Comparison of ENCODE assay signal across 12 mouse cellular contexts in genomic region chr5:114513911-114514457, GRCm38 (mm10). TPM values are rescaled to one million over a fixed set of nuclear protein-coding genes. Genes with fewer than 3 reads are reported as not detected.
A peak's percentile ranks its signal among the peaks of the same experiment; 100 is the strongest.
DNase-seq lines count a peak whose midpoint lies in the region; ATAC-seq and TF ChIP-seq lines count a peak whose summit lies in the region.
"Had no signal": no experiment of that assay in that cellular context is flagged by ENCODE, and none has a peak within 500 bp of the region (broad histone marks: within the 10 kb centered on the region; RNA-seq: fewer than 3 reads in every experiment).

No protein-coding gene starts in this region.

- H3K4me3 ChIP-seq in heart, embryonic 12.5 days: no peak overlapping the region
- H3K4me3 ChIP-seq in heart, adult 2 months: no peak overlapping the region
- H3K4me3 ChIP-seq in ES-E14 (ENCODE audit: insufficient read depth in 1 of 2, low read depth in 1 of 2, low read length in 2 of 2, poor library complexity in 1 of 2, severe bottlenecking in 1 of 2): peak overlapping the region; percentile 25 to 34
- no peak overlapping the region for H3K4me3 ChIP-seq in hindbrain, embryonic 13.5 days
- H3K4me3 ChIP-seq in midbrain, embryonic 12.5 days: no peak overlapping the region
- H3K4me3 ChIP-seq: embryonic facial prominence, embryonic 15.5 days had no signal

- intact Hi-C loops in heart, adult 2 months (cut with DNase I): no loop called here

- H3K27me3 ChIP-seq in heart, embryonic 12.5 days (replicated peaks): peaks cover 63% of the 10 kb centered on the region
- peaks cover 3% of the 10 kb centered on the region for H3K27me3 ChIP-seq in heart, adult 2 months (ENCODE audit: control insufficient read depth, insufficient read depth, low read length)
- peaks cover 24% of the 10 kb centered on the region for H3K27me3 ChIP-seq in hindbrain, embryonic 13.5 days
- peaks cover 54% of the 10 kb centered on the region for H3K27me3 ChIP-seq in midbrain, embryonic 12.5 days

- no peak for ATAC-seq in heart, embryonic 12.5 days (ENCODE audit: insufficient number of reproducible peaks, low FRiP score)
- no peak for ATAC-seq in hindbrain, embryonic 13.5 days (ENCODE audit: low FRiP score)
- ATAC-seq in midbrain, embryonic 12.5 days (ENCODE audit: low FRiP score, low read depth): no peak
- ATAC-seq in cerebellum, adult (ENCODE audit: insufficient number of reproducible peaks, low FRiP score, low TSS enrichment): no peak

- TF ChIP-seq CTCF in heart, adult 2 months (IDR thresholded peaks at IDR 0.05): no peak

- TF ChIP-seq POLR2A in heart, adult 2 months (IDR thresholded peaks at IDR 0.05; ENCODE audit: insufficient read depth, low read depth, low read length): no peak

- peaks cover 3% of the 10 kb centered on the region; the same call in 1 of the 2 replicates for H3K9me3 ChIP-seq in heart, embryonic 12.5 days (replicated peaks)
- no peaks in the 10 kb centered on the region for H3K9me3 ChIP-seq in ES-E14 (ENCODE audit: control insufficient read depth, insufficient read depth, low read depth, low read length)
- H3K9me3 ChIP-seq in hindbrain, embryonic 13.5 days: no peaks in the 10 kb centered on the region
- H3K9me3 ChIP-seq in midbrain, embryonic 12.5 days: no peaks in the 10 kb centered on the region
- H3K9me3 ChIP-seq: embryonic facial prominence, embryonic 15.5 days had no signal

- no peak for DNase-seq in heart, adult 2 months
- DNase-seq in ES-E14 (ENCODE audit: low read depth, low spot score): no peak
- DNase-seq in adrenal gland, postnatal 10 days: no peak
- no peak for DNase-seq in cerebellum, postnatal 25 days
- DNase-seq: kidney, postnatal 4 days; left cerebral cortex, postnatal 4 days; thymus, adult 18-20 months had no signal

- H3K27ac ChIP-seq in heart, embryonic 12.5 days (ENCODE audit: poor library complexity, severe bottlenecking): no peak overlapping the region
- no peak overlapping the region for H3K27ac ChIP-seq in heart, adult 2 months
- peak overlapping the region; percentile 50; the same call in 1 of the 2 replicates for H3K27ac ChIP-seq in ES-E14 (ENCODE audit: insufficient read depth, low read depth, low read length, poor library complexity, severe bottlenecking)
- no peak overlapping the region for H3K27ac ChIP-seq in hindbrain, embryonic 13.5 days
- 0 out of 2 replicates have a peak overlapping the region, but pooled peaks have one; percentile 10 for H3K27ac ChIP-seq in midbrain, embryonic 12.5 days (replicated peaks)
- H3K27ac ChIP-seq: embryonic facial prominence, embryonic 15.5 days had no signal

- H3K79me2 ChIP-seq in heart, adult 2 months (replicated peaks; ENCODE audit: control insufficient read depth, insufficient read depth, low read length): no peaks in the 10 kb centered on the region

- no peak overlapping the region for H3K9ac ChIP-seq in heart, embryonic 12.5 days
- no peak overlapping the region for H3K9ac ChIP-seq in heart, adult 2 months (ENCODE audit: low read depth, low read length)
- peak overlapping the region; percentile 16; the same call in 1 of the 2 replicates for H3K9ac ChIP-seq in ES-E14 (ENCODE audit: insufficient read depth, low read depth, low read length, poor library complexity, severe bottlenecking)
- H3K9ac ChIP-seq in hindbrain, embryonic 13.5 days: no peak overlapping the region
- H3K9ac ChIP-seq in midbrain, embryonic 12.5 days (replicated peaks): no peak overlapping the region
- H3K9ac ChIP-seq: embryonic facial prominence, embryonic 15.5 days had no signal

- H3K4me2 ChIP-seq in heart, embryonic 12.5 days: peak overlapping the region; percentile 41
- H3K4me2 ChIP-seq in hindbrain, embryonic 13.5 days: peak overlapping the region; percentile 35
- H3K4me2 ChIP-seq in midbrain, embryonic 12.5 days (replicated peaks): peak overlapping the region; percentile 40
- H3K4me2 ChIP-seq: embryonic facial prominence, embryonic 15.5 days had no signal

- H3K36me3 ChIP-seq in heart, embryonic 12.5 days: no peaks in the 10 kb centered on the region
- no peaks in the 10 kb centered on the region for H3K36me3 ChIP-seq in heart, adult 2 months (ENCODE audit: control insufficient read depth, insufficient read depth, low read length)
- H3K36me3 ChIP-seq in ES-E14 (ENCODE audit: control insufficient read depth, insufficient read depth, low read length, poor library complexity, severe bottlenecking): no peaks in the 10 kb centered on the region
- H3K36me3 ChIP-seq in hindbrain, embryonic 13.5 days: no peaks in the 10 kb centered on the region
- no peaks in the 10 kb centered on the region for H3K36me3 ChIP-seq in midbrain, embryonic 12.5 days
- H3K36me3 ChIP-seq: embryonic facial prominence, embryonic 15.5 days had no signal

- H3K4me1 ChIP-seq in heart, embryonic 12.5 days (replicated peaks): peaks cover 12% of the 10 kb centered on the region
- no peaks in the 10 kb centered on the region for H3K4me1 ChIP-seq in heart, adult 2 months (ENCODE audit: control insufficient read depth, insufficient read depth, low read length)
- peaks cover 6 to 39% of the 10 kb centered on the region in 2 experiments for H3K4me1 ChIP-seq in ES-E14 (ENCODE audit: control insufficient read depth in 2 of 2, insufficient read depth in 2 of 2, low read length in 2 of 2, poor library complexity in 1 of 2)
- H3K4me1 ChIP-seq in hindbrain, embryonic 13.5 days (replicated peaks): peaks cover 28% of the 10 kb centered on the region
- H3K4me1 ChIP-seq in midbrain, embryonic 12.5 days: peaks cover 22% of the 10 kb centered on the region
- H3K4me1 ChIP-seq: embryonic facial prominence, embryonic 15.5 days had no signal

- 9% methylated on average over 10 of the region's 10 CpGs for WGBS in heart, embryonic 12.5 days
- WGBS in heart, adult 2 months: 18% methylated on average over 10 of the region's 10 CpGs
- WGBS in hindbrain, embryonic 13.5 days: 5% methylated on average over 10 of the region's 10 CpGs
- WGBS in midbrain, embryonic 12.5 days: 8% methylated on average over 10 of the region's 10 CpGs

- in situ Hi-C loops in ES-E14 (cut with MboI; ENCODE audit: low sequenced_read_pairs in 2 of 2, unreplicated experiment in 2 of 2): no loop called here

- no peak for TF ChIP-seq EP300 in heart, adult 2 months (IDR thresholded peaks at IDR 0.05; ENCODE audit: insufficient read depth, low read depth, low read length)

TF ChIP-seq in ES-E14, 5 proteins besides CTCF, POLR2A, EP300 and RAD21:
- TF ChIP-seq HCFC1 (IDR thresholded peaks at IDR 0.05; ENCODE audit: borderline replicate concordance, insufficient read depth, low read length) (no peak), ZNF384 (IDR thresholded peaks at IDR 0.05; ENCODE audit: low read depth, low read length) (no peak), CHD2 (IDR thresholded peaks at IDR 0.05; ENCODE audit: low read depth, low read length) (no peak), ZC3H11A (IDR thresholded peaks at IDR 0.05; ENCODE audit: borderline replicate concordance, low read depth, low read length) (no peak), MAFK (IDR thresholded peaks at IDR 0.05; ENCODE audit: insufficient read depth, low read depth, low read length) (no peak)

RNA-seq across cellular contexts. Expression of gene Fam222a, which starts 53.8 kb away (rescaled TPM):
- 0.63 and 1.1 TPM in 2 replicates for polyA plus RNA-seq in heart, embryonic 12.5 days (2016; fragmentation: Nextera tagmentation; extraction: Ambion mirVana)
- total RNA-seq in heart, adult 2 months (2021): 1 to 10 TPM; 2.1 to 5.0 TPM
- 2.0 and 2.8 TPM in 2 replicates for polyA plus RNA-seq in heart, adult 2 months (2012; rRNA removed)
- 1.2 and 2.2 TPM in 2 replicates for total RNA-seq in ES-E14 (2012; rRNA removed)
- polyA plus RNA-seq in hindbrain, embryonic 13.5 days (2015; fragmentation: Nextera tagmentation; extraction: Ambion mirVana): 5.8 and 6.4 TPM in 2 replicates
- 9.4 and 10.2 TPM in 2 replicates for polyA plus RNA-seq in midbrain, embryonic 12.5 days (2016; fragmentation: Nextera tagmentation; extraction: Ambion mirVana)
- 10 to 100 TPM; 29.5 to 56.8 TPM for total RNA-seq in adrenal gland, postnatal 10 days (2021)

Comparison
In these comparisons a context has a peak if more than half of its experiments do, and no peak if none do; other contexts are left out.
1. H3K27ac ChIP-seq: peak in ES-E14 (single experiment) and midbrain, embryonic 12.5 days (single experiment); none in heart, embryonic 12.5 days (single experiment), heart, adult 2 months (single experiment) and hindbrain, embryonic 13.5 days (single experiment).
2. H3K4me3 ChIP-seq: peak in ES-E14 (2 of 2); none in heart, embryonic 12.5 days (single experiment), heart, adult 2 months (single experiment), hindbrain, embryonic 13.5 days (single experiment) and midbrain, embryonic 12.5 days (single experiment).
3. Peak in every context shown above with its lines, with median percentiles within 50 percentile points of each other: H3K4me2 ChIP-seq.